ENCODE assay signal across 16 mouse cellular contexts in the genomic region with DNA sequence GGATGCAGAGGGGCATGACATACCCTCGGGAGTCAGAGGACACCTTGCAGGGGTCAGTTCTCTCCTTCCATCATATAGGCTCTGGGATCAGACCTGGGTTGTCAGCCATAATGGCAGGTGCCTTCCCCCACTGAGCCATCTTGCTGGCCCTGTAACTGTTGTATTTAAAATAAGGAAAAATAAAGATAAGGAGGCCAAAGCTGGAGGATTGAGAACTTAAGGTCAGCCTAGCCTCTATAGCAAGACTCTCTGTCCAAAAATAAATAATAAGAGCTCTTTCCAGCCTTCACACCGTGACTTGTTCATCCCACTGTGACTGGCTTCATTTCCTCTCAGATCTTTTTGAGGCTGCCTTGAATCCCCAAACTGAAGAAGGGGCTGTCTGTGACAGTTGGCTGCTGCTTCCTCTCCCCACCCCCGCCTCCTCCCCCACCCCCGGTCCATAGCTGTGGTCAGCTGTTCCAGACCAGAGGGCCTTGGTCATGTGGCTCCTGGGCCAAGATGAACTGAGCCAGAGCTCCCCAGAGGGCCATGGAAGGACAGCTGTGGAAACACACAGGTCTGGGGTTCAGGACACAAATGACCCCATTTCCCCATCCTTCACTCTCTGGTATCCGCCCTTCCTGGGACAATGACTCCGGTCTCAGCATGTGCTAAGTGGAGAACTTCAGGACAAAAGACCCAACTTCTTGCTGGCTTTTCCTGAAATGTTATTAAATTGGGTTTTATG.
A peak's percentile ranks its signal among the peaks of the same experiment; 100 is the strongest.
DNase-seq lines count a peak whose midpoint lies in the region; ATAC-seq and TF ChIP-seq lines count a peak whose summit lies in the region.
"Had no signal": no experiment of that assay in that cellular context is flagged by ENCODE, and none has a peak within 500 bp of the region (broad histone marks: within the 10 kb centered on the region; RNA-seq: fewer than 3 reads in every experiment).

No protein-coding gene starts in this region.

- no peak overlapping the region for H3K9ac ChIP-seq in kidney, postnatal 0 days (ENCODE audit: low read depth, low read length)
- no peak overlapping the region for H3K9ac ChIP-seq in midbrain, embryonic 15.5 days
- H3K9ac ChIP-seq: embryonic facial prominence, embryonic 13.5 days; hindbrain, embryonic 14.5 days; liver, embryonic 14.5 days; midbrain, embryonic 13.5 days; neural tube, embryonic 13.5 days had no signal

- H3K4me3 ChIP-seq in brown adipose tissue, adult 24 weeks (ENCODE audit: insufficient read depth, low read depth, low read length) = no peak overlapping the region
- H3K4me3 ChIP-seq in kidney, postnatal 0 days (replicated peaks; ENCODE audit: low read depth, low read length) = no peak overlapping the region
- no peak overlapping the region for H3K4me3 ChIP-seq in midbrain, embryonic 15.5 days
- H3K4me3 ChIP-seq: embryonic facial prominence, embryonic 13.5 days; midbrain, embryonic 13.5 days; neural tube, embryonic 13.5 days had no signal

- no peaks in the 10 kb centered on the region for H3K27me3 ChIP-seq in kidney, postnatal 0 days (ENCODE audit: insufficient read depth, low read length)
- no peaks in the 10 kb centered on the region for H3K27me3 ChIP-seq in midbrain, embryonic 15.5 days (replicated peaks)
- H3K27me3 ChIP-seq: embryonic facial prominence, embryonic 13.5 days; midbrain, embryonic 13.5 days; neural tube, embryonic 13.5 days had no signal

- no peaks in the 10 kb centered on the region for H3K4me1 ChIP-seq in brown adipose tissue, adult 24 weeks (ENCODE audit: control insufficient read depth, insufficient read depth, insufficient read length, low read length)
- H3K4me1 ChIP-seq in kidney, postnatal 0 days (replicated peaks; ENCODE audit: insufficient read depth, low read length) = no peaks in the 10 kb centered on the region
- no peaks in the 10 kb centered on the region for H3K4me1 ChIP-seq in midbrain, embryonic 15.5 days
- H3K4me1 ChIP-seq: midbrain, embryonic 13.5 days had no signal

- H3K27ac ChIP-seq in brown adipose tissue, adult 24 weeks (replicated peaks; ENCODE audit: low read depth, low read length) = peak overlapping the region; percentile 68
- H3K27ac ChIP-seq in kidney, postnatal 0 days = no peak overlapping the region
- no peak overlapping the region for H3K27ac ChIP-seq in midbrain, embryonic 15.5 days
- H3K27ac ChIP-seq: embryonic facial prominence, embryonic 13.5 days; hindbrain, embryonic 14.5 days; liver, embryonic 14.5 days; midbrain, embryonic 13.5 days; neural tube, embryonic 13.5 days had no signal

- 0 out of 2 replicates have a peak, but pooled peaks cover 4% of the 10 kb centered on the region for H3K9me3 ChIP-seq in kidney, postnatal 0 days (replicated peaks; ENCODE audit: low read length)
- H3K9me3 ChIP-seq in midbrain, embryonic 15.5 days = peaks cover 5% of the 10 kb centered on the region; the same call in 1 of the 2 replicates

- 0 out of 2 replicates have a peak, but pooled peaks have one; percentile 47 for ATAC-seq in kidney, postnatal 0 days (replicated peaks; ENCODE audit: low FRiP score, low read depth)
- no peak for ATAC-seq in midbrain, embryonic 15.5 days (replicated peaks)
- ATAC-seq: midbrain, embryonic 13.5 days had no signal

- DNase-seq in embryo, embryonic 10 days (ENCODE audit: low spot score) = peak; percentile 48
- DNase-seq in embryo, embryonic 9.5 days (ENCODE audit: extremely low spot score) = no peak
- DNase-seq in heart, postnatal 10 days = peak; percentile 62 to 68
- DNase-seq in kidney, postnatal 0 days (ENCODE audit: low spot score) = peak; percentile 50
- DNase-seq in frontal cortex, adult 2 months (ENCODE audit: extremely low spot score in 1 of 2, low spot score in 1 of 2) = no peak
- DNase-seq in right cerebral cortex, postnatal 14 days = no peak
- DNase-seq: cerebellum, adult 8-10 months; lung, postnatal 4 days; thymus, adult 18-20 months had no signal

- no peaks in the 10 kb centered on the region for H3K36me3 ChIP-seq in kidney, postnatal 0 days (ENCODE audit: insufficient read depth, low read length)
- H3K36me3 ChIP-seq in midbrain, embryonic 15.5 days (replicated peaks) = no peaks in the 10 kb centered on the region
- H3K36me3 ChIP-seq: embryonic facial prominence, embryonic 13.5 days; midbrain, embryonic 13.5 days; neural tube, embryonic 13.5 days had no signal

- intact Hi-C loops in heart, postnatal 10 days (cut with DNase I) = no loop called here

- WGBS in kidney, postnatal 0 days = 34% methylated on average over 6 of the region's 6 CpGs
- WGBS in midbrain, embryonic 15.5 days = 81% methylated on average over 6 of the region's 6 CpGs

- no peak overlapping the region for H3K4me2 ChIP-seq in kidney, postnatal 0 days (ENCODE audit: low read length)
- H3K4me2 ChIP-seq in midbrain, embryonic 15.5 days = no peak overlapping the region
- H3K4me2 ChIP-seq: embryonic facial prominence, embryonic 13.5 days; hindbrain, embryonic 14.5 days; midbrain, embryonic 13.5 days; neural tube, embryonic 13.5 days had no signal

- no peak for TF ChIP-seq CTCF in kidney, postnatal 0 days (IDR thresholded peaks at IDR 0.05; ENCODE audit: low read depth)

Comparison
In these comparisons a context has a peak if more than half of its experiments do, and no peak if none do; other contexts are left out.
1. DNase-seq: peak in embryo, embryonic 10 days (single experiment), heart, postnatal 10 days (2 of 2) and kidney, postnatal 0 days (single experiment); none in embryo, embryonic 9.5 days (single experiment), frontal cortex, adult 2 months (0 of 2) and right cerebral cortex, postnatal 14 days (single experiment).